Mouse (Mus musculus) stomach, postnatal 0 days (tissue): ENCODE measurements around the gene Tnfrsf9.

Source experiments
- CTCF ChIP-seq: IDR thresholded peaks from 2 replicates; pipeline ENCODE4 v1.5.1; 2016; ENCODE audit warnings: antibody characterized with exemption, low read depth, mild to moderate bottlenecking, moderate library complexity
- EP300 ChIP-seq: optimal IDR thresholded peaks from 2 replicates; pipeline ENCODE3; 2016; ENCODE audit warnings: antibody characterized with exemption

GRCm38 (mm10) chr4:150950972-150951371, 36.6 kb downstream of the Tnfrsf9 start:
- TF ChIP-seq EP300 (no peak), CTCF (no peak)
